ENCODE assay signal across 23 mouse cellular contexts in the genomic region with DNA sequence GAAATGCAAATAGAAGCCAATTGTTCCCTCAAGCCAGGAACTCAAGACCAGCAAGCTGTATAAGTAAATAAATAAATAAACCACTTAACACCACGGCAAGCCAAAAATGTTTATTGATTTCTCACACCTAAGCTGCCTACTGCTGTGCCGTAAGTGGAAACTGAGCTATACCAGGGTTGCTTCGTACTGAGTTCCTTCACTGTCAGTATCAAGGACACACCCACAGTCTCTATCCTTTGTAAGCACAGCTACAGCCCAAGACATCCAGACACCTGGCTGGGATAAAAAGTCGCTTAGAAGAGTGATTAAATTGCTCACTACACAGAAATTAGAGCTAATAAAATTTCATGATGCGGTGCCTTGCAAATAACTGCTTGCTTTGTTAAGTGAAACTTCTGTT.
"Had no signal": no experiment of that assay in that cellular context is flagged by ENCODE, and none has a peak within 500 bp of the region (broad histone marks: within the 10 kb centered on the region; RNA-seq: fewer than 3 reads in every experiment).

No protein-coding gene starts in this region.

- DNase-seq: kidney, adult 18-20 months; kidney, postnatal 10 days; kidney, postnatal 36 days; left cerebral cortex, postnatal 4 days; liver; lung, adult 18-20 months; lung, postnatal 10 days; lung, postnatal 36 days; midbrain, embryonic 14.5 days; right cerebral cortex, adult 18-20 months; right cerebral cortex, postnatal 14 days; right cerebral cortex, postnatal 4 days; thymus, adult 2 months; thymus, postnatal 14 days; thymus, postnatal 4 days had no signal

- H3K4me2 ChIP-seq: liver, embryonic 12.5 days; liver, embryonic 15.5 days; lung, embryonic 15.5 days had no signal

- H3K27ac ChIP-seq: liver, embryonic 12.5 days; liver, embryonic 15.5 days; lung, embryonic 15.5 days; midbrain, embryonic 10.5 days; stomach, postnatal 0 days had no signal

- H3K4me3 ChIP-seq: liver, embryonic 12.5 days; liver, embryonic 15.5 days; lung, embryonic 15.5 days; megakaryocyte, embryonic 14.5 days; midbrain, embryonic 10.5 days had no signal

- ATAC-seq: inflammation-experienced regulatory T-cells, adult 6 months; intestine, embryonic 16.5 days; liver, embryonic 12.5 days had no signal

- H3K36me3 ChIP-seq: liver, embryonic 12.5 days; liver, embryonic 15.5 days; lung, embryonic 15.5 days; midbrain, embryonic 10.5 days had no signal

- H3K9ac ChIP-seq: liver, embryonic 12.5 days; liver, embryonic 15.5 days; lung, embryonic 15.5 days had no signal

- H3K9me3 ChIP-seq: liver, embryonic 12.5 days; liver, embryonic 15.5 days; lung, embryonic 15.5 days; megakaryocyte, embryonic 14.5 days; midbrain, embryonic 10.5 days had no signal

- H3K27me3 ChIP-seq: liver, embryonic 12.5 days; liver, embryonic 15.5 days; lung, embryonic 15.5 days; megakaryocyte, embryonic 14.5 days had no signal

- H3K4me1 ChIP-seq: liver, embryonic 12.5 days; liver, embryonic 15.5 days; lung, embryonic 15.5 days; midbrain, embryonic 10.5 days had no signal
